Mouse (Mus musculus) lung, embryonic 14.5 days (tissue): ENCODE measurements around the gene Mcu. TPM values are rescaled to one million over a fixed set of nuclear protein-coding genes. Genes with fewer than 3 reads are reported as not detected.
A peak's percentile ranks its signal among the peaks of the same experiment; 100 is the strongest.

ENCODE experiments used
- ATAC-seq: fragments of 200-750 bp; cut with Nextera tagmentation; 2 replicates; pipeline ENCODE4 v1.8.0; 2017; ENCODE audit warnings: mild to moderate bottlenecking, moderate TSS enrichment, moderate library complexity; ENCODE audit not compliant: insufficient read depth
- DNase-seq: peaks from one replicate; pipeline ENCODE4 v3.0.0-alpha.2; 2015
- H3K27ac ChIP-seq: fragments of 300-500 bp; sonication (generic); 2 replicates; pipeline ENCODE4 v1.5.1; 2014; ENCODE audit warnings: low read depth, mild to moderate bottlenecking, moderate library complexity
- H3K27me3 ChIP-seq: fragments of 300-500 bp; sonication (generic); 2 replicates; pipeline ENCODE4 v1.6.1; 2014; ENCODE audit warnings: low read length, control low read depth; ENCODE audit not compliant: insufficient read depth
- H3K36me3 ChIP-seq: fragments of 300-500 bp; sonication (generic); 2 replicates; pipeline ENCODE4 v1.6.1; 2014; ENCODE audit warnings: control low read depth; ENCODE audit not compliant: insufficient read depth
- H3K4me1 ChIP-seq: fragments of 300-500 bp; sonication (generic); 2 replicates; pipeline ENCODE4 v1.6.1; 2014; ENCODE audit warnings: antibody characterized with exemption, control low read depth; ENCODE audit not compliant: insufficient read depth
- H3K4me2 ChIP-seq: fragments of 300-500 bp; sonication (generic); 2 replicates; pipeline ENCODE4 v1.6.1; 2014; ENCODE audit warnings: mild to moderate bottlenecking
- H3K4me3 ChIP-seq: fragments of 300-500 bp; sonication (generic); 2 replicates; pipeline ENCODE4 v1.5.1; 2014; ENCODE audit warnings: low read depth, low read length
- H3K9ac ChIP-seq: fragments of 300-500 bp; sonication (generic); 2 replicates; pipeline ENCODE4 v1.6.1; 2014
- H3K9me3 ChIP-seq: fragments of 300-500 bp; sonication (generic); 2 replicates; pipeline ENCODE4 v1.6.1; 2016; ENCODE audit warnings: low read depth, low read length, control low read depth
- CTCF ChIP-seq: IDR thresholded peaks from 2 replicates; pipeline ENCODE4 v1.5.1; 2016; ENCODE audit warnings: antibody characterized with exemption, low read depth
- WGBS: fragments of 180-500 bp; shearing (Covaris S2); extraction: QIAGEN DNeasy Blood & Tissue Kit; methylation state at CpG from one replicate; pipeline ENCODE4 v1.1.7; 2014; 5-methylcytosine and 5-hydroxymethylcytosine counted together
- polyA plus RNA-seq: library from polyadenylated mRNA; unstranded; fragments of >200 nt; fragmentation: Nextera tagmentation; extraction: Ambion mirVana; gene quantifications from 2 replicates; pipeline ENCODE4 v1.2.1, GENCODE M21; 2014

Mcu gene
- polyA plus RNA-seq, result 31.7 and 32.4 TPM in 2 replicates

GRCm38 (mm10) chr10:59616522-59616921 is at the start of gene Mcu:
Gene Mcu (minus strand): TSS chr10:59616692.
- H3K4me2 ChIP-seq, result peak within 1 kb of the TSS; percentile 82
- H3K27me3 ChIP-seq, result no peaks in the 10 kb centered on the region
- under 1% methylated on average over 36 of the region's 36 CpGs for WGBS

GRCm38 (mm10) chr10:59665503-59666291 is 49.2 kb upstream of the Mcu start:
- ATAC-seq, result no peak
- DNase-seq, result peak; percentile 9
- no peaks in the 10 kb centered on the region for H3K36me3 ChIP-seq
- no peak for TF ChIP-seq CTCF
- no peaks in the 10 kb centered on the region for H3K4me1 ChIP-seq
- WGBS, result 64% methylated on average over 13 of the region's 13 CpGs
- H3K4me2 ChIP-seq, result no peak overlapping the region
- H3K9me3 ChIP-seq, result no peaks in the 10 kb centered on the region
- no peak overlapping the region for H3K9ac ChIP-seq
- H3K27me3 ChIP-seq, result no peaks in the 10 kb centered on the region
- no peak overlapping the region for H3K27ac ChIP-seq
- H3K4me3 ChIP-seq, result no peak overlapping the region

More at GRCm38 (mm10) chr10:59616522-59616921, at the start of gene Mcu:
- DNase-seq, result peak; percentile 98
- Histone ChIP-seq H3K36me3 (no peaks in the 10 kb centered on the region), H3K4me1 (peaks cover 10% of the 10 kb centered on the region; the same call in 1 of the 2 replicates), H3K9me3 (no peaks in the 10 kb centered on the region), H3K9ac (peak within 1 kb of the TSS; percentile 86), H3K4me3 (peak within 1 kb of the TSS; percentile 86), H3K27ac (peak within 1 kb of the TSS; percentile 77; the same call in 1 of the 2 replicates)
- no peak for TF ChIP-seq CTCF
- peak; percentile 100 for ATAC-seq

GRCm38 (mm10) chr10:59664765-59665164 is 48.3 kb upstream of the Mcu start:
- H3K4me1 ChIP-seq, result no peaks in the 10 kb centered on the region
- WGBS, result 66% methylated on average over 2 of the region's 2 CpGs
- H3K36me3 ChIP-seq, result no peaks in the 10 kb centered on the region
- no peak for DNase-seq
- ATAC-seq, result no peak
- no peak overlapping the region for H3K4me3 ChIP-seq
- no peak for TF ChIP-seq CTCF
- H3K27ac ChIP-seq, result no peak overlapping the region
- no peaks in the 10 kb centered on the region for H3K27me3 ChIP-seq
- no peak overlapping the region for H3K9ac ChIP-seq
- H3K9me3 ChIP-seq, result 0 out of 2 replicates have a peak, but pooled peaks cover 4% of the 10 kb centered on the region
- H3K4me2 ChIP-seq, result no peak overlapping the region

GRCm38 (mm10) chr10:59656799-59657198 is 40.3 kb upstream of the Mcu start:
- Histone ChIP-seq H3K36me3 (no peaks in the 10 kb centered on the region), H3K9ac (no peak overlapping the region), H3K4me2 (no peak overlapping the region), H3K27ac (no peak overlapping the region), H3K9me3 (0 out of 2 replicates have a peak, but pooled peaks cover 4% of the 10 kb centered on the region), H3K4me1 (no peaks in the 10 kb centered on the region), H3K4me3 (no peak overlapping the region), H3K27me3 (no peaks in the 10 kb centered on the region)
- DNase-seq (no peak), ATAC-seq (no peak)
- WGBS, result 75% methylated on average over 13 of the region's 13 CpGs
- no peak for TF ChIP-seq CTCF

GRCm38 (mm10) chr10:59646821-59647378 is 30.4 kb upstream of the Mcu start:
- 72% methylated on average over 5 of the region's 5 CpGs for WGBS
- Histone ChIP-seq H3K27me3 (no peaks in the 10 kb centered on the region), H3K4me3 (no peak overlapping the region), H3K4me2 (no peak overlapping the region), H3K4me1 (no peaks in the 10 kb centered on the region), H3K27ac (no peak overlapping the region), H3K36me3 (no peaks in the 10 kb centered on the region), H3K9ac (no peak overlapping the region), H3K9me3 (no peaks in the 10 kb centered on the region)
- TF ChIP-seq CTCF, result no peak
- no peak for DNase-seq
- no peak for ATAC-seq

- no peak for ATAC-seq
- Histone ChIP-seq H3K4me1 (no peaks in the 10 kb centered on the region), H3K9ac (no peak overlapping the region), H3K27ac (no peak overlapping the region), H3K27me3 (no peaks in the 10 kb centered on the region), H3K36me3 (no peaks in the 10 kb centered on the region), H3K9me3 (no peaks in the 10 kb centered on the region), H3K4me3 (no peak overlapping the region), H3K4me2 (no peak overlapping the region)
- 50% methylated on average over 4 of the region's 4 CpGs for WGBS
- no peak for TF ChIP-seq CTCF
- DNase-seq, result no peak
Observed at GRCm38 (mm10) chr10:59645153-59645552, 28.7 kb upstream of the Mcu start.

GRCm38 (mm10) chr10:59644710-59645109 is 28.2 kb upstream of the Mcu start:
- Histone ChIP-seq H3K9ac (no peak overlapping the region), H3K9me3 (no peaks in the 10 kb centered on the region), H3K36me3 (no peaks in the 10 kb centered on the region), H3K4me3 (no peak overlapping the region), H3K4me2 (no peak overlapping the region), H3K27ac (no peak overlapping the region), H3K4me1 (no peaks in the 10 kb centered on the region), H3K27me3 (no peaks in the 10 kb centered on the region)
- 70% methylated on average over 2 of the region's 2 CpGs for WGBS
- TF ChIP-seq CTCF, result no peak
- DNase-seq (no peak), ATAC-seq (no peak)
